Comparison of ENCODE assay signal across 13 mouse cellular contexts in the genomic region with DNA sequence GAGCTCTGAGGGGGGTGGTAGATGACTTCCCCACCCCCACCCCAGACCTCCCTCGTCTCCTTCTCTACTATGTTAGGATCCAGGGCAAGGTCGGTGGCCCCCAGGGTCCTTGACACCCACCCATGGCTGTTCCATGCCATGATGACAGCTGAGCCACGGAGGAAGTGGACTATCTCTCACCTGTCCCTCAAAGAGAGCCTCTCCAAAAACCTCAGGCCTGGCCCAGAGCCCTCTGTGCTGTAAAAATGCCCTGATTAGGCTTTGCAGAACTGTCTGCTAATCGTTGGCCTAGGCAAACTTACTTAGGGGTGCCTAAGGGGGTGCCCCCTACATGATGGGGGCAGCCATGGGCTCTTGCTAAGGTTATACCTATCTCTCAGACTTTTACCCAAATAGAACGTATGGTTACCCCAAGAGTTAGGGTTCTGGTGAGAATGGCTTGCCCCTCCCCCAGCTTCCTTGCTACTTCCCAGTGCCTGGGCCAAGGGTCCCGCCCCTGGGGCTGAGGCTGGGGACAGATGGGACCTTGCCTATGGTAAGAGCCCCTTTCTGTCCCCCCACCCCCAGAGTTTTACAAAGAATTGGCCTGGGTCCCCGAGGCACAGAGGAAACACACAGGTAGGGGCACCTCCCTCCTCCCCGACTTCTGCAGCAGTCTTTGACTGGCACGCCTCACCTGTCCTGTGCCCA. TPM values are rescaled to one million over a fixed set of nuclear protein-coding genes. Genes with fewer than 3 reads are reported as not detected.
DNase-seq lines count a peak whose midpoint lies in the region; ATAC-seq lines count a peak whose summit lies in the region.
"Had no signal": no experiment of that assay in that cellular context is flagged by ENCODE, and none has a peak within 500 bp of the region (broad histone marks: within the 10 kb centered on the region; RNA-seq: fewer than 3 reads in every experiment).

No protein-coding gene starts in this region.

- H3K27me3 ChIP-seq in embryonic facial prominence, embryonic 12.5 days = no peaks in the 10 kb centered on the region
- peaks cover 6% of the 10 kb centered on the region; the same call in 1 of the 2 replicates for H3K27me3 ChIP-seq in hindbrain, embryonic 12.5 days
- H3K27me3 ChIP-seq in midbrain, embryonic 14.5 days (ENCODE audit: control insufficient read depth, insufficient read depth, low read length) = no peaks in the 10 kb centered on the region

- H3K4me1 ChIP-seq in embryonic facial prominence, embryonic 12.5 days = peaks cover 67% of the 10 kb centered on the region
- peaks cover 86% of the 10 kb centered on the region for H3K4me1 ChIP-seq in hindbrain, embryonic 12.5 days
- peaks cover 83% of the 10 kb centered on the region for H3K4me1 ChIP-seq in midbrain, embryonic 14.5 days (ENCODE audit: control insufficient read depth, insufficient read depth, low read length)

- WGBS in embryonic facial prominence, embryonic 12.5 days = 52% methylated on average over 9 of the region's 9 CpGs
- WGBS in hindbrain, embryonic 12.5 days = 52% methylated on average over 9 of the region's 9 CpGs
- WGBS in midbrain, embryonic 14.5 days = 52% methylated on average over 9 of the region's 9 CpGs

- H3K4me3 ChIP-seq in embryonic facial prominence, embryonic 12.5 days = no peak overlapping the region
- H3K4me3 ChIP-seq in hindbrain, embryonic 12.5 days = no peak overlapping the region
- H3K4me3 ChIP-seq in midbrain, embryonic 14.5 days (replicated peaks; ENCODE audit: low read depth, low read length) = 0 out of 2 replicates have a peak overlapping the region, but pooled peaks have one; percentile 2
- H3K4me3 ChIP-seq: intestine, embryonic 15.5 days had no signal

- H3K9me3 ChIP-seq in embryonic facial prominence, embryonic 12.5 days = no peaks in the 10 kb centered on the region
- no peaks in the 10 kb centered on the region for H3K9me3 ChIP-seq in hindbrain, embryonic 12.5 days (replicated peaks)
- no peaks in the 10 kb centered on the region for H3K9me3 ChIP-seq in midbrain, embryonic 14.5 days (ENCODE audit: control insufficient read depth, low read length)
- H3K9me3 ChIP-seq: intestine, embryonic 15.5 days had no signal

- no peak for ATAC-seq in embryonic facial prominence, embryonic 12.5 days (ENCODE audit: insufficient number of reproducible peaks, insufficient read depth, low FRiP score, low TSS enrichment)
- ATAC-seq in hindbrain, embryonic 12.5 days (ENCODE audit: low FRiP score) = no peak
- no peak for ATAC-seq in midbrain, embryonic 14.5 days (ENCODE audit: low FRiP score, low TSS enrichment)
- no peak for ATAC-seq in frontal cortex, adult (ENCODE audit: low TSS enrichment)
- ATAC-seq: activated CD4-positive, CD25-positive, alpha-beta regulatory T cell, adult 4 months; intestine, embryonic 15.5 days had no signal

- peak overlapping the region; percentile 16; the same call in 1 of the 2 replicates for H3K4me2 ChIP-seq in embryonic facial prominence, embryonic 12.5 days (replicated peaks)
- H3K4me2 ChIP-seq in hindbrain, embryonic 12.5 days (replicated peaks) = peak overlapping the region; percentile 19
- peak overlapping the region; percentile 46 for H3K4me2 ChIP-seq in midbrain, embryonic 14.5 days (ENCODE audit: low read length)
- H3K4me2 ChIP-seq: intestine, embryonic 15.5 days had no signal

- H3K27ac ChIP-seq in embryonic facial prominence, embryonic 12.5 days = 0 out of 2 replicates have a peak overlapping the region, but pooled peaks have one; percentile 23
- H3K27ac ChIP-seq in hindbrain, embryonic 12.5 days = peak overlapping the region; percentile 98; the same call in 1 of the 2 replicates
- peak overlapping the region; percentile 61; the same call in 1 of the 2 replicates for H3K27ac ChIP-seq in midbrain, embryonic 14.5 days (replicated peaks; ENCODE audit: low read depth, low read length)
- H3K27ac ChIP-seq: intestine, embryonic 15.5 days; liver, embryonic 14.5 days; stomach, postnatal 0 days had no signal

- no peak overlapping the region for H3K9ac ChIP-seq in embryonic facial prominence, embryonic 12.5 days
- H3K9ac ChIP-seq in hindbrain, embryonic 12.5 days = peak overlapping the region; percentile 32; the same call in 1 of the 2 replicates
- no peak overlapping the region for H3K9ac ChIP-seq in midbrain, embryonic 14.5 days (replicated peaks; ENCODE audit: low read length)
- H3K9ac ChIP-seq: intestine, embryonic 15.5 days; liver, embryonic 14.5 days had no signal

- peak; percentile 40 for DNase-seq in cerebellum, adult 11-12 months
- no peak for DNase-seq in cerebellum, adult 11 months
- no peak for DNase-seq in midbrain, embryonic 14.5 days
- no peak for DNase-seq in retina, embryonic 14.5 days (ENCODE audit: low spot score)
- DNase-seq in kidney, postnatal 4 days = no peak
- DNase-seq: gastrocnemius, postnatal 36 days had no signal

- no peaks in the 10 kb centered on the region for H3K36me3 ChIP-seq in embryonic facial prominence, embryonic 12.5 days
- peaks cover 36% of the 10 kb centered on the region for H3K36me3 ChIP-seq in hindbrain, embryonic 12.5 days
- H3K36me3 ChIP-seq in midbrain, embryonic 14.5 days (ENCODE audit: control insufficient read depth, insufficient read depth, low read length) = peaks cover 49% of the 10 kb centered on the region
- H3K36me3 ChIP-seq: intestine, embryonic 15.5 days had no signal

RNA-seq across cellular contexts. Expression of a gene that starts 10.0 kb away (rescaled TPM):
- 25.7 and 27.9 TPM in 2 replicates for polyA plus RNA-seq in embryonic facial prominence, embryonic 12.5 days (2016; fragmentation: Nextera tagmentation; extraction: Ambion mirVana)
- polyA plus RNA-seq in hindbrain, embryonic 12.5 days (2016; fragmentation: Nextera tagmentation; extraction: Ambion mirVana) = 102 and 110 TPM in 2 replicates
- polyA plus RNA-seq in midbrain, embryonic 14.5 days (2014; fragmentation: Nextera tagmentation; extraction: Ambion mirVana) = 203 and 214 TPM in 2 replicates
- polyA plus RNA-seq: activated CD4-positive, CD25-positive, alpha-beta regulatory T cell, adult 4 months had no signal

RNA-seq across cellular contexts. Expression of a gene that starts 24.6 kb away (rescaled TPM):
- 17.1 and 19.6 TPM in 2 replicates for polyA plus RNA-seq in embryonic facial prominence, embryonic 12.5 days (2016; fragmentation: Nextera tagmentation; extraction: Ambion mirVana)
- polyA plus RNA-seq in hindbrain, embryonic 12.5 days (2016; fragmentation: Nextera tagmentation; extraction: Ambion mirVana) = 20.8 and 22.4 TPM in 2 replicates
- polyA plus RNA-seq in midbrain, embryonic 14.5 days (2014; fragmentation: Nextera tagmentation; extraction: Ambion mirVana) = 0.94 and 3.9 TPM in 2 replicates
- polyA plus RNA-seq: activated CD4-positive, CD25-positive, alpha-beta regulatory T cell, adult 4 months had no signal

RNA-seq across cellular contexts. Expression of a gene that starts 32.0 kb away (rescaled TPM):
- polyA plus RNA-seq in embryonic facial prominence, embryonic 12.5 days (2016; fragmentation: Nextera tagmentation; extraction: Ambion mirVana) = 94.0 and 104 TPM in 2 replicates
- 42.6 and 63.3 TPM in 2 replicates for polyA plus RNA-seq in hindbrain, embryonic 12.5 days (2016; fragmentation: Nextera tagmentation; extraction: Ambion mirVana)
- polyA plus RNA-seq in midbrain, embryonic 14.5 days (2014; fragmentation: Nextera tagmentation; extraction: Ambion mirVana) = 52.3 and 66.3 TPM in 2 replicates

Comparison
In these comparisons a context has a peak if more than half of its experiments do, and no peak if none do; other contexts are left out.
1. H3K27ac ChIP-seq: peak in every context shown above with its lines; median percentile 98 in hindbrain, embryonic 12.5 days; 61 in midbrain, embryonic 14.5 days; 23 in embryonic facial prominence, embryonic 12.5 days.